Mouse (Mus musculus) liver, adult 2 months (tissue): ENCODE results near the gene Hoxa5.

Experiments
- CTCF ChIP-seq: fragments of 200-500 bp; IDR thresholded peaks from 2 replicates; pipeline ENCODE4 v1.5.1; 2011; ENCODE audit warnings: low read depth, low read length, control low read depth
- POLR2A ChIP-seq: fragments of 200-500 bp; IDR thresholded peaks from 2 replicates; pipeline ENCODE4 v1.6.1; 2011; ENCODE audit warnings: low read length, control low read depth; ENCODE audit not compliant: insufficient read depth; ENCODE audit errors: extremely low read depth

GRCm38 (mm10) chr6:52168191-52169055 is 36.0 kb downstream of the Hoxa5 start:
- TF ChIP-seq CTCF (no peak), POLR2A (no peak)
